Mouse (Mus musculus) intestine, embryonic 15.5 days (tissue): Measurements from ENCODE around the gene Aco1. TPM values are rescaled to one million over a fixed set of nuclear protein-coding genes. Genes with fewer than 3 reads are reported as not detected.

Source experiments
- ATAC-seq: fragments of 200-750 bp; cut with Nextera tagmentation; 2 replicates; pipeline ENCODE4 v1.8.0; 2017; ENCODE audit warnings: moderate TSS enrichment, moderate library complexity
- H3K27ac ChIP-seq: fragments of 300-500 bp; sonication (generic); 2 replicates; pipeline ENCODE4 v1.5.1; 2015; ENCODE audit warnings: mild to moderate bottlenecking, inconsistent platforms
- H3K27me3 ChIP-seq: fragments of 300-500 bp; sonication (generic); replicated peaks from 2 replicates; pipeline ENCODE4 v1.6.1; 2015; ENCODE audit warnings: inconsistent platforms
- H3K36me3 ChIP-seq: fragments of 300-500 bp; sonication (generic); 2 replicates; pipeline ENCODE4 v1.6.1; 2015; ENCODE audit warnings: inconsistent platforms
- H3K4me1 ChIP-seq: fragments of 300-500 bp; sonication (generic); replicated peaks from 2 replicates; pipeline ENCODE4 v1.6.1; 2015; ENCODE audit warnings: inconsistent platforms
- H3K4me2 ChIP-seq: fragments of 300-500 bp; sonication (generic); replicated peaks from 2 replicates; pipeline ENCODE4 v1.6.1; 2015; ENCODE audit warnings: mild to moderate bottlenecking, inconsistent platforms
- H3K4me3 ChIP-seq: fragments of 300-500 bp; sonication (generic); replicated peaks from 2 replicates; pipeline ENCODE4 v1.5.1; 2015; ENCODE audit warnings: inconsistent platforms
- H3K9ac ChIP-seq: fragments of 300-500 bp; sonication (generic); 2 replicates; pipeline ENCODE4 v1.6.1; 2015; ENCODE audit warnings: inconsistent platforms
- H3K9me3 ChIP-seq: fragments of 300-500 bp; sonication (generic); 2 replicates; pipeline ENCODE4 v1.6.1; 2016; ENCODE audit warnings: inconsistent platforms
- WGBS: fragments of 180-500 bp; shearing (Covaris S2); methylation state at CpG from one replicate; pipeline ENCODE4 v1.1.7; 2015; 5-methylcytosine and 5-hydroxymethylcytosine counted together
- polyA plus RNA-seq: library from polyadenylated mRNA; unstranded; fragments of >200 nt; fragmentation: Nextera tagmentation; extraction: Ambion mirVana; gene quantifications from 2 replicates; pipeline ENCODE4 v1.2.1, GENCODE M21; 2015

Aco1 gene
- polyA plus RNA-seq, 1 experiment from 2014 or later = 66.9 TPM

- no peak overlapping the region for H3K4me3 ChIP-seq
Measured at GRCm38 (mm10) chr4:40243006-40243405, 100.1 kb downstream of the Aco1 start.

GRCm38 (mm10) chr4:40244035-40244434, 101.2 kb downstream of the Aco1 start:
- no peak overlapping the region for H3K4me2 ChIP-seq
- WGBS = 79% methylated on average over 8 of the region's 8 CpGs
- no peaks in the 10 kb centered on the region for H3K27me3 ChIP-seq
- no peak for ATAC-seq
- no peak overlapping the region for H3K27ac ChIP-seq
- H3K4me1 ChIP-seq = peaks cover 3% of the 10 kb centered on the region; the same call in 1 of the 2 replicates
- no peaks in the 10 kb centered on the region for H3K9me3 ChIP-seq
- H3K9ac ChIP-seq = no peak overlapping the region
- no peaks in the 10 kb centered on the region for H3K36me3 ChIP-seq
- no peak overlapping the region for H3K4me3 ChIP-seq

More at GRCm38 (mm10) chr4:40243006-40243405, 100.1 kb downstream of the Aco1 start:
- no peaks in the 10 kb centered on the region for H3K36me3 ChIP-seq
- H3K9ac ChIP-seq = no peak overlapping the region
- no peak for ATAC-seq
- H3K4me1 ChIP-seq = peaks cover 7% of the 10 kb centered on the region; the same call in 1 of the 2 replicates
- no peak overlapping the region for H3K4me2 ChIP-seq
- WGBS = 86% methylated on average over 4 of the region's 4 CpGs
- H3K9me3 ChIP-seq = no peaks in the 10 kb centered on the region
- no peak overlapping the region for H3K27ac ChIP-seq
- H3K27me3 ChIP-seq = no peaks in the 10 kb centered on the region

Other genes starting within 250 kb of the Aco1 start
- 8.5 and 10.0 TPM in 2 replicates for gene Ddx58, start 96.7 kb downstream of the Aco1 start, polyA plus RNA-seq
- 36.0 and 42.0 TPM in 2 replicates for gene Smim27, start 126.5 kb downstream of the Aco1 start, polyA plus RNA-seq
- gene Topors, start 126.8 kb downstream of the Aco1 start, polyA plus RNA-seq = 36.5 and 38.3 TPM in 2 replicates
- 384 and 393 TPM in 2 replicates for gene Ndufb6, start 136.3 kb downstream of the Aco1 start, polyA plus RNA-seq